Mouse (Mus musculus) heart, embryonic 10.5 days (tissue): ENCODE data around the gene Chrnb1. TPM values are rescaled to one million over a fixed set of nuclear protein-coding genes. Genes with fewer than 3 reads are reported as not detected.

ENCODE experiments used
- DNase-seq: peaks from one replicate; pipeline ENCODE4 v3.0.0-alpha.2; 2017; ENCODE audit warnings: low spot score
- H3K27ac ChIP-seq: fragments of 300-500 bp; sonication (generic); 2 replicates; pipeline ENCODE4 v1.5.1; 2016; ENCODE audit warnings: mild to moderate bottlenecking
- H3K27me3 ChIP-seq: fragments of 300-500 bp; sonication (generic); 2 replicates; pipeline ENCODE4 v1.6.1; 2016; ENCODE audit warnings: mild to moderate bottlenecking; ENCODE audit not compliant: poor library complexity, insufficient read depth, severe bottlenecking
- H3K36me3 ChIP-seq: fragments of 300-500 bp; sonication (generic); 2 replicates; pipeline ENCODE4 v1.6.1; 2016; ENCODE audit warnings: mild to moderate bottlenecking, moderate library complexity
- H3K4me1 ChIP-seq: fragments of 300-500 bp; sonication (generic); 2 replicates; pipeline ENCODE4 v1.6.1; 2016; ENCODE audit warnings: mild to moderate bottlenecking
- H3K4me3 ChIP-seq: fragments of 300-500 bp; sonication (generic); 2 replicates; pipeline ENCODE4 v1.5.1; 2016; ENCODE audit warnings: mild to moderate bottlenecking, moderate library complexity
- H3K9me3 ChIP-seq: fragments of 300-500 bp; sonication (generic); 2 replicates; pipeline ENCODE4 v1.6.1; 2016; ENCODE audit warnings: mild to moderate bottlenecking, moderate library complexity
- whole genome bisulfite sequencing: fragments of 180-500 bp; shearing (Covaris S2); methylation state at CpG from one replicate; pipeline ENCODE4 v1.1.7; 2016; 5-methylcytosine and 5-hydroxymethylcytosine counted together
- polyA plus RNA-seq: library from polyadenylated mRNA; unstranded; fragments of >200 nt; fragmentation: Nextera tagmentation; extraction: Ambion mirVana; gene quantifications from 2 replicates; pipeline ENCODE4 v1.2.1, GENCODE M21; 2016

Chrnb1 gene
- polyA plus RNA-seq, 1 experiment from 2014 or later: 3.9 TPM

GRCm38 (mm10) chr11:69781828-69782227, 13.9 kb downstream of the Chrnb1 start:
- Histone ChIP-seq H3K9me3 (no peaks in the 10 kb centered on the region), H3K27me3 (peaks cover 36% of the 10 kb centered on the region), H3K4me3 (no peak overlapping the region), H3K27ac (no peak overlapping the region), H3K36me3 (peaks cover 12% of the 10 kb centered on the region; the same call in 1 of the 2 replicates), H3K4me1 (peaks cover 28% of the 10 kb centered on the region)
- 32% methylated on average over 4 of the region's 4 CpGs for WGBS
- no peak for DNase-seq

GRCm38 (mm10) chr11:69778985-69779384, 16.8 kb downstream of the Chrnb1 start:
- Histone ChIP-seq H3K9me3 (no peaks in the 10 kb centered on the region), H3K36me3 (peaks cover 25% of the 10 kb centered on the region; the same call in 1 of the 2 replicates), H3K4me3 (no peak overlapping the region), H3K4me1 (peaks cover 31% of the 10 kb centered on the region), H3K27ac (no peak overlapping the region), H3K27me3 (peaks cover 50% of the 10 kb centered on the region)
- 45% methylated on average over 7 of the region's 7 CpGs for WGBS
- DNase-seq: no peak

GRCm38 (mm10) chr11:69778258-69778982, 17.3 kb downstream of the Chrnb1 start:
- Histone ChIP-seq H3K36me3 (peaks cover 25% of the 10 kb centered on the region; the same call in 1 of the 2 replicates), H3K9me3 (no peaks in the 10 kb centered on the region), H3K4me1 (peaks cover 31% of the 10 kb centered on the region), H3K27ac (no peak overlapping the region), H3K27me3 (peaks cover 50% of the 10 kb centered on the region), H3K4me3 (no peak overlapping the region; the same call in 1 of the 2 replicates)
- DNase-seq: no peak
- 65% methylated on average over 23 of the region's 23 CpGs for WGBS

- Histone ChIP-seq H3K27ac (0 out of 2 replicates have a peak overlapping the region, but pooled peaks have one; percentile 12), H3K36me3 (peaks cover 29% of the 10 kb centered on the region; the same call in 1 of the 2 replicates), H3K9me3 (no peaks in the 10 kb centered on the region), H3K27me3 (peaks cover 50% of the 10 kb centered on the region), H3K4me1 (peaks cover 31% of the 10 kb centered on the region), H3K4me3 (0 out of 2 replicates have a peak overlapping the region, but pooled peaks have one; percentile 7)
- WGBS: 59% methylated on average over 26 of the region's 26 CpGs
- DNase-seq: no peak
Observed at GRCm38 (mm10) chr11:69777504-69778257, 18.1 kb downstream of the Chrnb1 start.

- Histone ChIP-seq H3K9me3 (no peaks in the 10 kb centered on the region), H3K27me3 (peaks cover 50% of the 10 kb centered on the region), H3K4me3 (no peak overlapping the region), H3K27ac (no peak overlapping the region), H3K36me3 (peaks cover 33% of the 10 kb centered on the region; the same call in 1 of the 2 replicates), H3K4me1 (peaks cover 31% of the 10 kb centered on the region)
- 74% methylated on average over 20 of the region's 20 CpGs for WGBS
- DNase-seq: no peak
Observed at GRCm38 (mm10) chr11:69776488-69776887, 19.3 kb downstream of the Chrnb1 start.

- no peak overlapping the region for H3K4me3 ChIP-seq
- H3K9me3 ChIP-seq: no peaks in the 10 kb centered on the region
- no peak overlapping the region for H3K27ac ChIP-seq
- DNase-seq: no peak
- WGBS: 55% methylated on average over 10 of the region's 10 CpGs
- peaks cover 33% of the 10 kb centered on the region; the same call in 1 of the 2 replicates for H3K36me3 ChIP-seq
- peaks cover 31% of the 10 kb centered on the region for H3K4me1 ChIP-seq
- H3K27me3 ChIP-seq: peaks cover 50% of the 10 kb centered on the region
Observed at GRCm38 (mm10) chr11:69775716-69776115, 20.0 kb downstream of the Chrnb1 start.

- H3K36me3 ChIP-seq: peaks cover 33% of the 10 kb centered on the region; the same call in 1 of the 2 replicates
- no peak for DNase-seq
- H3K27ac ChIP-seq: no peak overlapping the region
- H3K4me1 ChIP-seq: peaks cover 31% of the 10 kb centered on the region
- WGBS: 47% methylated on average over 5 of the region's 5 CpGs
- no peak overlapping the region for H3K4me3 ChIP-seq
- peaks cover 45% of the 10 kb centered on the region for H3K27me3 ChIP-seq
- no peaks in the 10 kb centered on the region for H3K9me3 ChIP-seq
Observed at GRCm38 (mm10) chr11:69774961-69775360, 20.8 kb downstream of the Chrnb1 start.

GRCm38 (mm10) chr11:69767625-69767909, 28.2 kb downstream of the Chrnb1 start:
- no peaks in the 10 kb centered on the region for H3K9me3 ChIP-seq
- H3K27ac ChIP-seq: peak overlapping the region; percentile 94; the same call in 1 of the 2 replicates
- 50% methylated on average over 4 of the region's 4 CpGs for WGBS
- peaks cover 40% of the 10 kb centered on the region for H3K4me1 ChIP-seq
- 0 out of 2 replicates have a peak, but pooled peaks cover 4% of the 10 kb centered on the region for H3K36me3 ChIP-seq
- no peak for DNase-seq
- peak overlapping the region; percentile 95 for H3K4me3 ChIP-seq
- no peaks in the 10 kb centered on the region for H3K27me3 ChIP-seq

- Histone ChIP-seq H3K27me3 (no peaks in the 10 kb centered on the region), H3K27ac (peak overlapping the region; percentile 94), H3K36me3 (0 out of 2 replicates have a peak, but pooled peaks cover 4% of the 10 kb centered on the region), H3K4me1 (peaks cover 40% of the 10 kb centered on the region), H3K9me3 (no peaks in the 10 kb centered on the region), H3K4me3 (peak overlapping the region; percentile 95)
- DNase-seq: no peak
- WGBS: 48% methylated on average over 13 of the region's 13 CpGs
Observed at GRCm38 (mm10) chr11:69766872-69767624, 28.7 kb downstream of the Chrnb1 start.

- peak; percentile 84 for DNase-seq
- Histone ChIP-seq H3K4me3 (peak overlapping the region; percentile 95), H3K9me3 (no peaks in the 10 kb centered on the region), H3K27ac (peak overlapping the region; percentile 94), H3K36me3 (no peaks in the 10 kb centered on the region), H3K27me3 (no peaks in the 10 kb centered on the region), H3K4me1 (peaks cover 40% of the 10 kb centered on the region)
- under 1% methylated on average over 37 of the region's 37 CpGs for WGBS
Observed at GRCm38 (mm10) chr11:69766126-69766609, 29.6 kb downstream of the Chrnb1 start.

GRCm38 (mm10) chr11:69765221-69766125, 30.3 kb downstream of the Chrnb1 start, which contains the start of gene Zbtb4:
Gene Zbtb4 (plus strand): TSS chr11:69765912.
- no peak for DNase-seq
- 20% methylated on average over 37 of the region's 55 CpGs for WGBS

More at GRCm38 (mm10) chr11:69765221-69766125, 30.3 kb downstream of the Chrnb1 start, which contains the start of gene Zbtb4:
- Histone ChIP-seq H3K36me3 (no peaks in the 10 kb centered on the region), H3K4me3 (peak within 1 kb of the TSS; percentile 95), H3K4me1 (peaks cover 47% of the 10 kb centered on the region), H3K9me3 (no peaks in the 10 kb centered on the region), H3K27me3 (no peaks in the 10 kb centered on the region), H3K27ac (peak within 1 kb of the TSS; percentile 94)
